Mouse (Mus musculus) intestine, postnatal 0 days (tissue): Measurements from ENCODE around the gene Raf1. TPM values are rescaled to one million over a fixed set of nuclear protein-coding genes. Genes with fewer than 3 reads are reported as not detected.

ENCODE experiments used
- ATAC-seq: fragments of 200-750 bp; cut with Nextera tagmentation; 2 replicates; pipeline ENCODE4 v1.8.0; 2017; ENCODE audit warnings: mild to moderate bottlenecking, moderate TSS enrichment, moderate library complexity
- H3K27ac ChIP-seq: fragments of 300-500 bp; sonication (generic); 2 replicates; pipeline ENCODE4 v1.5.1; 2014; ENCODE audit warnings: mild to moderate bottlenecking, low read depth, low read length, moderate library complexity
- H3K27me3 ChIP-seq: fragments of 300-500 bp; sonication (generic); replicated peaks from 2 replicates; pipeline ENCODE4 v1.6.1; 2014; ENCODE audit warnings: low read length, mixed read lengths; ENCODE audit not compliant: control insufficient read depth, insufficient read depth
- H3K36me3 ChIP-seq: fragments of 300-500 bp; sonication (generic); 2 replicates; pipeline ENCODE4 v1.6.1; 2014; ENCODE audit warnings: mild to moderate bottlenecking, moderate library complexity; ENCODE audit not compliant: control insufficient read depth, insufficient read depth
- H3K4me1 ChIP-seq: fragments of 300-500 bp; sonication (generic); replicated peaks from 2 replicates; pipeline ENCODE4 v1.6.1; 2014; ENCODE audit warnings: antibody characterized with exemption, low read length, mixed read lengths; ENCODE audit not compliant: control insufficient read depth, insufficient read depth
- H3K4me2 ChIP-seq: fragments of 300-500 bp; sonication (generic); replicated peaks from 2 replicates; pipeline ENCODE4 v1.6.1; 2014; ENCODE audit warnings: low read depth, mild to moderate bottlenecking, moderate library complexity
- H3K4me3 ChIP-seq: fragments of 300-500 bp; sonication (generic); 2 replicates; pipeline ENCODE4 v1.5.1; 2014; ENCODE audit warnings: low read depth, low read length
- H3K9ac ChIP-seq: fragments of 300-500 bp; sonication (generic); 2 replicates; pipeline ENCODE4 v1.6.1; 2014; ENCODE audit warnings: mild to moderate bottlenecking, low read depth, low read length
- H3K9me3 ChIP-seq: fragments of 300-500 bp; sonication (generic); 2 replicates; pipeline ENCODE4 v1.6.1; 2016; ENCODE audit warnings: mixed run types; ENCODE audit not compliant: control insufficient read depth
- CTCF ChIP-seq: sonication (generic); IDR thresholded peaks from 2 replicates; pipeline ENCODE4 v1.5.1; 2016; ENCODE audit warnings: low read depth, mild to moderate bottlenecking, control low read depth, antibody characterized with exemption, moderate library complexity
- WGBS: fragments of 180-500 bp; shearing (Covaris S2); extraction: QIAGEN DNeasy Blood & Tissue Kit; methylation state at CpG from one replicate; pipeline ENCODE4 v1.1.7; 2014; 5-methylcytosine and 5-hydroxymethylcytosine counted together
- polyA plus RNA-seq: library from polyadenylated mRNA; unstranded; fragments of >200 nt; fragmentation: Nextera tagmentation; extraction: Ambion mirVana; gene quantifications from 2 replicates; pipeline ENCODE4 v1.2.1, GENCODE M21; 2015

The Raf1 gene
- polyA plus RNA-seq, 1 experiment from 2014 or later, result 66.4 TPM

GRCm38 (mm10) chr6:115694441-115694842 is 18.0 kb upstream of the Raf1 start:
- no peak for TF ChIP-seq CTCF
- H3K27ac ChIP-seq, result no peak overlapping the region
- no peaks in the 10 kb centered on the region for H3K27me3 ChIP-seq
- no peak overlapping the region for H3K9ac ChIP-seq
- H3K4me2 ChIP-seq, result no peak overlapping the region
- H3K4me3 ChIP-seq, result no peak overlapping the region
- H3K9me3 ChIP-seq, result no peaks in the 10 kb centered on the region
- no peaks in the 10 kb centered on the region for H3K4me1 ChIP-seq
- 49% methylated on average over 9 of the region's 9 CpGs for WGBS
- ATAC-seq, result no peak
- no peaks in the 10 kb centered on the region for H3K36me3 ChIP-seq

GRCm38 (mm10) chr6:115692963-115693730 is 16.7 kb upstream of the Raf1 start:
- no peak overlapping the region for H3K27ac ChIP-seq
- no peak for ATAC-seq
- WGBS, result 66% methylated on average over 5 of the region's 5 CpGs
- H3K27me3 ChIP-seq, result no peaks in the 10 kb centered on the region
- H3K36me3 ChIP-seq, result no peaks in the 10 kb centered on the region
- peak; percentile 58 for TF ChIP-seq CTCF
- no peaks in the 10 kb centered on the region for H3K4me1 ChIP-seq
- no peak overlapping the region for H3K4me2 ChIP-seq
- no peak overlapping the region for H3K4me3 ChIP-seq
- H3K9me3 ChIP-seq, result no peaks in the 10 kb centered on the region
- no peak overlapping the region for H3K9ac ChIP-seq

- H3K9ac ChIP-seq, result no peak overlapping the region
- no peaks in the 10 kb centered on the region for H3K9me3 ChIP-seq
- no peak for TF ChIP-seq CTCF
- no peak overlapping the region for H3K27ac ChIP-seq
- no peak overlapping the region for H3K4me3 ChIP-seq
- H3K4me1 ChIP-seq, result no peaks in the 10 kb centered on the region
- WGBS, result 43% methylated on average over 9 of the region's 9 CpGs
- H3K4me2 ChIP-seq, result no peak overlapping the region
- H3K36me3 ChIP-seq, result no peaks in the 10 kb centered on the region
- no peaks in the 10 kb centered on the region for H3K27me3 ChIP-seq
- ATAC-seq, result no peak
Observed at GRCm38 (mm10) chr6:115692163-115692950, 15.9 kb upstream of the Raf1 start.

GRCm38 (mm10) chr6:115690105-115690504 is 13.7 kb upstream of the Raf1 start:
- H3K4me1 ChIP-seq, result no peaks in the 10 kb centered on the region
- peaks cover 6% of the 10 kb centered on the region; the same call in 1 of the 2 replicates for H3K9me3 ChIP-seq
- 78% methylated on average over 4 of the region's 4 CpGs for WGBS
- H3K27ac ChIP-seq, result no peak overlapping the region
- H3K27me3 ChIP-seq, result no peaks in the 10 kb centered on the region
- H3K4me2 ChIP-seq, result no peak overlapping the region
- H3K36me3 ChIP-seq, result no peaks in the 10 kb centered on the region
- no peak for ATAC-seq
- H3K9ac ChIP-seq, result no peak overlapping the region
- TF ChIP-seq CTCF, result no peak
- H3K4me3 ChIP-seq, result no peak overlapping the region

- Histone ChIP-seq H3K9me3 (peaks cover 6% of the 10 kb centered on the region; the same call in 1 of the 2 replicates), H3K4me2 (no peak overlapping the region), H3K27me3 (no peaks in the 10 kb centered on the region), H3K4me3 (no peak overlapping the region), H3K9ac (no peak overlapping the region), H3K36me3 (no peaks in the 10 kb centered on the region), H3K4me1 (no peaks in the 10 kb centered on the region), H3K27ac (no peak overlapping the region)
- 46% methylated on average over 4 of the region's 4 CpGs for WGBS
- ATAC-seq, result no peak
- TF ChIP-seq CTCF, result no peak
Observed at GRCm38 (mm10) chr6:115688589-115688988, 12.2 kb upstream of the Raf1 start.

- no peaks in the 10 kb centered on the region for H3K4me1 ChIP-seq
- H3K27ac ChIP-seq, result no peak overlapping the region
- no peak overlapping the region for H3K4me2 ChIP-seq
- peaks cover 6% of the 10 kb centered on the region; the same call in 1 of the 2 replicates for H3K9me3 ChIP-seq
- H3K4me3 ChIP-seq, result no peak overlapping the region
- no peak overlapping the region for H3K9ac ChIP-seq
- 67% methylated on average over 3 of the region's 3 CpGs for WGBS
- H3K27me3 ChIP-seq, result no peaks in the 10 kb centered on the region
- TF ChIP-seq CTCF, result no peak
- ATAC-seq, result no peak
- no peaks in the 10 kb centered on the region for H3K36me3 ChIP-seq
Observed at GRCm38 (mm10) chr6:115687753-115688152, 11.3 kb upstream of the Raf1 start.
